Comparison of ENCODE assay signal across 9 mouse cellular contexts in genomic region chr17:24667416-24667815, GRCm38 (mm10). TPM values are rescaled to one million over a fixed set of nuclear protein-coding genes. Genes with fewer than 3 reads are reported as not detected.
DNase-seq lines count a peak whose midpoint lies in the region; ATAC-seq and TF ChIP-seq lines count a peak whose summit lies in the region.
"Had no signal": no experiment of that assay in that cellular context is flagged by ENCODE, and none has a peak within 500 bp of the region (broad histone marks: within the 10 kb centered on the region; RNA-seq: fewer than 3 reads in every experiment).

No protein-coding gene starts in this region.

- peak; percentile 41 to 57 for DNase-seq in left cerebral cortex, adult 18-20 months (ENCODE audit: low spot score in 2 of 2)
- no peak for DNase-seq in left cerebral cortex, adult 11 months (ENCODE audit: low spot score)
- peak; percentile 45 for DNase-seq in G1E (ENCODE audit: low spot score)
- peak; percentile 74 for DNase-seq in cerebellum, adult 11 months
- DNase-seq in heart, embryonic 10.5 days (ENCODE audit: low spot score), result peak; percentile 87
- peak; percentile 83 to 88 for DNase-seq in lung, adult 18-20 months
- peak; percentile 83 for DNase-seq in splenic B cell, adult 2 months (ENCODE audit: low read depth, low spot score)
- no peak for DNase-seq in gastrocnemius, postnatal 4 days (ENCODE audit: low spot score in 2 of 2)

- 29% methylated on average over 6 of the region's 6 CpGs for WGBS in heart, embryonic 10.5 days

- H3K27me3 ChIP-seq in G1E (ENCODE audit: insufficient read depth, low read length), result peaks cover 14% of the 10 kb centered on the region
- H3K27me3 ChIP-seq in heart, embryonic 10.5 days (ENCODE audit: insufficient read depth, poor library complexity, severe bottlenecking), result peaks cover 1% of the 10 kb centered on the region; the same call in 1 of the 2 replicates
- H3K27me3 ChIP-seq in splenic B cell, adult 2 months (ENCODE audit: control insufficient read depth, insufficient read depth, low read length, poor library complexity, severe bottlenecking), result no peaks in the 10 kb centered on the region

- 0 out of 2 replicates have a peak, but pooled peaks have one; percentile 37 for ATAC-seq in G1E (ENCODE audit: extremely low read depth, insufficient number of reproducible peaks, low FRiP score, poor library complexity, severe bottlenecking)

- no peaks in the 10 kb centered on the region for H3K9me3 ChIP-seq in G1E (replicated peaks)
- no peaks in the 10 kb centered on the region for H3K9me3 ChIP-seq in heart, embryonic 10.5 days

- TF ChIP-seq CTCF in G1E (IDR thresholded peaks at IDR 0.05; ENCODE audit: low read depth, low read length), result peak; percentile 68

- peaks cover 14% of the 10 kb centered on the region for H3K36me3 ChIP-seq in G1E (replicated peaks)
- H3K36me3 ChIP-seq in heart, embryonic 10.5 days, result no peaks in the 10 kb centered on the region
- H3K36me3 ChIP-seq in splenic B cell, adult 2 months (ENCODE audit: control insufficient read depth, insufficient read depth, low read length, poor library complexity, severe bottlenecking), result no peaks in the 10 kb centered on the region

- peaks cover 41% of the 10 kb centered on the region for H3K4me1 ChIP-seq in G1E (ENCODE audit: insufficient read depth, low read depth, low read length)
- peaks cover 32% of the 10 kb centered on the region for H3K4me1 ChIP-seq in heart, embryonic 10.5 days

- no peak overlapping the region for H3K4me3 ChIP-seq in G1E (ENCODE audit: low read depth, low read length)
- H3K4me3 ChIP-seq in heart, embryonic 10.5 days, result no peak overlapping the region

- no peak overlapping the region for H3K27ac ChIP-seq in heart, embryonic 10.5 days

RNA-seq across cellular contexts. Expression of gene Zfp598, which starts 2.1 kb away (rescaled TPM):
- 10 to 100 TPM; 41.4 to 45.5 TPM for total RNA-seq in left cerebral cortex, adult 18-20 months (2021)
- total RNA-seq in G1E (2014; fragmentation: Nextera tagmentation), result 55.9 and 59.1 TPM in 2 replicates
- 11.2 and 12.0 TPM in 2 replicates for total RNA-seq in G1E (2017)
- 86.4 and 99.2 TPM in 2 replicates for polyA plus RNA-seq in G1E (2012)
- polyA plus RNA-seq in heart, embryonic 10.5 days (2016; fragmentation: Nextera tagmentation; extraction: Ambion mirVana), result 22.3 and 26.2 TPM in 2 replicates
- 10 to 100 TPM; 25.7 to 29.6 TPM for total RNA-seq in gastrocnemius, postnatal 4 days (2021)

RNA-seq across cellular contexts. Expression of gene Npw, which starts 9.2 kb away (rescaled TPM):
- total RNA-seq in left cerebral cortex, adult 18-20 months (2021), result 1 to 10 TPM; 2.1 TPM
- total RNA-seq in G1E (2014; fragmentation: Nextera tagmentation) (not detected in 2 replicates), G1E (2017) (not detected in 2 replicates)
- not detected in 2 replicates for polyA plus RNA-seq in G1E (2012)
- polyA plus RNA-seq in heart, embryonic 10.5 days (2016; fragmentation: Nextera tagmentation; extraction: Ambion mirVana), result 0.28 TPM in 1 of 2 replicates, not detected in the other
- not detected for total RNA-seq in gastrocnemius, postnatal 4 days (2021)
- polyA plus RNA-seq: frontal cortex, adult 2 months had no signal

RNA-seq across cellular contexts. Expression of gene Slc9a3r2, which starts 17.3 kb away (rescaled TPM):
- 10 to 100 TPM; 47.3 to 52.7 TPM for total RNA-seq in left cerebral cortex, adult 18-20 months (2021)
- not detected in 2 replicates for total RNA-seq in G1E (2014; fragmentation: Nextera tagmentation)
- total RNA-seq in G1E (2017), result 0.16 TPM in 1 of 2 replicates, not detected in the other
- 0.03 and 0.07 TPM in 2 replicates for polyA plus RNA-seq in G1E (2012)
- 51.5 and 51.9 TPM in 2 replicates for polyA plus RNA-seq in heart, embryonic 10.5 days (2016; fragmentation: Nextera tagmentation; extraction: Ambion mirVana)
- total RNA-seq in gastrocnemius, postnatal 4 days (2021), result 10 to 100 TPM; 35.4 to 35.6 TPM

RNA-seq across cellular contexts. Expression of gene Syngr3, which starts 22.3 kb away (rescaled TPM):
- total RNA-seq in left cerebral cortex, adult 18-20 months (2021), result 100 to 1,000 TPM; 191 to 195 TPM
- total RNA-seq in G1E (2014; fragmentation: Nextera tagmentation) (not detected in 2 replicates), G1E (2017) (0.17 TPM in 1 of 2 replicates, not detected in the other)
- polyA plus RNA-seq in G1E (2012), result 0.08 and 0.12 TPM in 2 replicates
- polyA plus RNA-seq in heart, embryonic 10.5 days (2016; fragmentation: Nextera tagmentation; extraction: Ambion mirVana), result 0.54 and 1.5 TPM in 2 replicates
- under 1 TPM; 0.13 to 0.15 TPM for total RNA-seq in gastrocnemius, postnatal 4 days (2021)

RNA-seq across cellular contexts. Expression of gene Gfer, which starts 28.5 kb away (rescaled TPM):
- total RNA-seq in left cerebral cortex, adult 18-20 months (2021), result 10 to 100 TPM; 20.6 to 23.9 TPM
- 10.5 and 15.7 TPM in 2 replicates for total RNA-seq in G1E (2014; fragmentation: Nextera tagmentation)
- 34.1 and 46.4 TPM in 2 replicates for total RNA-seq in G1E (2017)
- 149 and 184 TPM in 2 replicates for polyA plus RNA-seq in G1E (2012)
- 38.3 and 49.4 TPM in 2 replicates for polyA plus RNA-seq in heart, embryonic 10.5 days (2016; fragmentation: Nextera tagmentation; extraction: Ambion mirVana)
- total RNA-seq in gastrocnemius, postnatal 4 days (2021), result 10 to 100 TPM; 22.9 to 24.6 TPM

Comparison
In these comparisons a context has a peak if more than half of its experiments do, and no peak if none do; other contexts are left out.
1. DNase-seq: peak in left cerebral cortex, adult 18-20 months (2 of 2), G1E (single experiment), cerebellum, adult 11 months (single experiment), heart, embryonic 10.5 days (single experiment), lung, adult 18-20 months (2 of 2) and splenic B cell, adult 2 months (single experiment); none in left cerebral cortex, adult 11 months (single experiment) and gastrocnemius, postnatal 4 days (0 of 2).
2. RNA of gene Slc9a3r2, which starts 17.3 kb away (total RNA-seq): 47.3 to 52.7 TPM in left cerebral cortex, adult 18-20 months and 35.4 to 35.6 TPM in gastrocnemius, postnatal 4 days; 0.16 TPM in G1E; every median in the first group is over 10 times any median in the second.